Mouse (Mus musculus) heart, embryonic 13.5 days (tissue): ENCODE results near the gene Gpr88. TPM values are rescaled to one million over a fixed set of nuclear protein-coding genes. Genes with fewer than 3 reads are reported as not detected.

Experiments used
- ATAC-seq: fragments of 200-750 bp; cut with Nextera tagmentation; 2 replicates; pipeline ENCODE4 v1.8.0; 2017; ENCODE audit warnings: moderate TSS enrichment; ENCODE audit not compliant: insufficient number of reproducible peaks, low FRiP score, low TSS enrichment; ENCODE audit errors: extremely low read depth
- H3K27ac ChIP-seq: fragments of 300-500 bp; sonication (generic); replicated peaks from 2 replicates; pipeline ENCODE4 v1.5.1; 2015; ENCODE audit warnings: moderate library complexity, mild to moderate bottlenecking, inconsistent platforms
- H3K27me3 ChIP-seq: fragments of 300-500 bp; sonication (generic); replicated peaks from 2 replicates; pipeline ENCODE4 v1.6.1; 2015; ENCODE audit warnings: mild to moderate bottlenecking, inconsistent platforms
- H3K36me3 ChIP-seq: fragments of 300-500 bp; sonication (generic); 2 replicates; pipeline ENCODE4 v1.6.1; 2015; ENCODE audit warnings: mild to moderate bottlenecking, inconsistent platforms
- H3K4me1 ChIP-seq: fragments of 300-500 bp; sonication (generic); 2 replicates; pipeline ENCODE4 v1.6.1; 2015; ENCODE audit warnings: inconsistent platforms
- H3K4me2 ChIP-seq: fragments of 300-500 bp; sonication (generic); 2 replicates; pipeline ENCODE4 v1.6.1; 2015; ENCODE audit warnings: inconsistent platforms, mild to moderate bottlenecking, moderate library complexity
- H3K4me3 ChIP-seq: fragments of 300-500 bp; sonication (generic); 2 replicates; pipeline ENCODE4 v1.5.1; 2015; ENCODE audit warnings: moderate library complexity, mild to moderate bottlenecking, inconsistent platforms
- H3K9ac ChIP-seq: fragments of 300-500 bp; sonication (generic); 2 replicates; pipeline ENCODE4 v1.6.1; 2015; ENCODE audit warnings: inconsistent platforms, mild to moderate bottlenecking, moderate library complexity
- H3K9me3 ChIP-seq: fragments of 300-500 bp; sonication (generic); 2 replicates; pipeline ENCODE4 v1.6.1; 2016; ENCODE audit warnings: inconsistent platforms
- WGBS: fragments of 180-500 bp; shearing (Covaris S2); methylation state at CpG from one replicate; pipeline ENCODE4 v1.1.7; 2015; ENCODE audit warnings: mixed read lengths; 5-methylcytosine and 5-hydroxymethylcytosine counted together
- polyA plus RNA-seq: library from polyadenylated mRNA; unstranded; fragments of >200 nt; fragmentation: Nextera tagmentation; extraction: Ambion mirVana; gene quantifications from 2 replicates; pipeline ENCODE4 v1.2.1, GENCODE M21; 2015

Gpr88 gene
- polyA plus RNA-seq, 1 experiment from 2014 or later: 0.39 TPM

DNA sequence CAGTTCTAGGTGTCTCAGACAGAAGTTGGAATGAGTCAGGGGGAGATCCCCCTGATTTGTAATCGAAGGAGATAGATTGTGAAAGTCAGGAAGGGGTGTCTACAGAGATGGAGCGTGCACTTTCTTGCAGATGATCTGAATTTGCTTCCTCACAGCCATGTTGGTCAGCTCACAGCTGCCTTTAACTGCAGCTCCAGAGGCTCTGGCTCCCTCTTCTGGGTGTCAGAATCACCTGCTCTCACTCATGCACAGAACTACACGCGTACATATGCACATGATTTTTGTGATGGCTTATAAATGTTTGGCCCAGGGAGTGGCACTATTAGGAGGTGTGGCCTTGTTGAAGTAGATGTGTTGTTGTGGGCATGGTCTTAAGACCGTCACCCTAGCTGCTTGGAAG lies 15.8 kb downstream of the Gpr88 start:
- Histone ChIP-seq H3K9me3 (0 out of 2 replicates have a peak, but pooled peaks cover 3% of the 10 kb centered on the region), H3K4me1 (no peaks in the 10 kb centered on the region), H3K36me3 (no peaks in the 10 kb centered on the region), H3K27ac (no peak overlapping the region), H3K27me3 (no peaks in the 10 kb centered on the region), H3K4me3 (no peak overlapping the region), H3K9ac (no peak overlapping the region), H3K4me2 (no peak overlapping the region)
- no peak for ATAC-seq
- WGBS: 83% methylated on average over 5 of the region's 5 CpGs

- 68% methylated on average over 4 of the region's 4 CpGs for WGBS
- Histone ChIP-seq H3K27ac (no peak overlapping the region), H3K4me3 (no peak overlapping the region), H3K9ac (no peak overlapping the region), H3K27me3 (no peaks in the 10 kb centered on the region), H3K9me3 (0 out of 2 replicates have a peak, but pooled peaks cover 3% of the 10 kb centered on the region), H3K4me1 (no peaks in the 10 kb centered on the region), H3K4me2 (no peak overlapping the region), H3K36me3 (no peaks in the 10 kb centered on the region)
- no peak for ATAC-seq
These were observed 16.4 kb downstream of the Gpr88 start for GRCm38 (mm10) chr3:116236856-116237255.

DNA sequence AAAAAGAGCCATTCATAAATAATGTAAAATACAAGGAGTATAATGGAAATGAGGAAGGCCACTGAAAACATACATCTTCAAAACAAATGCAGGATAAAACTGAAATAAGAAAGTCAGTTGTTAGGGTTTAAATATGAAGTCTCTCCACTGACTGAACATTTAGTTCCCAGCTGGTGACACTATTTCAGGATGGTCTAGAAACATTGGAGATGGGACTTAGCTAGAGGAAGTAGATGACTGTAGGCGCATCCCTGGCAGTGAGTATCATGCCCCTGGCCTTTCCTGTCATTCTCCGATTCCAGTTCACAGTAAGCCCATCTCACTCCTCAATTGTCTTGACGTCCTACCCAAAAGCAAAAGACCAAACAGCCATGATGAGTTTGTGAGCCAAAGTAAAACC lies 19.8 kb downstream of the Gpr88 start:
- Histone ChIP-seq H3K27me3 (no peaks in the 10 kb centered on the region), H3K4me1 (peaks cover 5% of the 10 kb centered on the region; the same call in 1 of the 2 replicates), H3K27ac (no peak overlapping the region), H3K4me3 (no peak overlapping the region), H3K9me3 (0 out of 2 replicates have a peak, but pooled peaks cover 3% of the 10 kb centered on the region), H3K36me3 (no peaks in the 10 kb centered on the region), H3K4me2 (no peak overlapping the region), H3K9ac (no peak overlapping the region)
- WGBS: 76% methylated on average over 3 of the region's 3 CpGs
- no peak for ATAC-seq

GRCm38 (mm10) chr3:116232763-116233162 lies 20.5 kb downstream of the Gpr88 start:
- Histone ChIP-seq H3K27me3 (no peaks in the 10 kb centered on the region), H3K36me3 (no peaks in the 10 kb centered on the region), H3K4me2 (no peak overlapping the region), H3K27ac (no peak overlapping the region), H3K9ac (no peak overlapping the region), H3K9me3 (0 out of 2 replicates have a peak, but pooled peaks cover 3% of the 10 kb centered on the region), H3K4me3 (no peak overlapping the region), H3K4me1 (peaks cover 8% of the 10 kb centered on the region; the same call in 1 of the 2 replicates)
- ATAC-seq: no peak
- 77% methylated on average over 5 of the region's 5 CpGs for WGBS

DNA sequence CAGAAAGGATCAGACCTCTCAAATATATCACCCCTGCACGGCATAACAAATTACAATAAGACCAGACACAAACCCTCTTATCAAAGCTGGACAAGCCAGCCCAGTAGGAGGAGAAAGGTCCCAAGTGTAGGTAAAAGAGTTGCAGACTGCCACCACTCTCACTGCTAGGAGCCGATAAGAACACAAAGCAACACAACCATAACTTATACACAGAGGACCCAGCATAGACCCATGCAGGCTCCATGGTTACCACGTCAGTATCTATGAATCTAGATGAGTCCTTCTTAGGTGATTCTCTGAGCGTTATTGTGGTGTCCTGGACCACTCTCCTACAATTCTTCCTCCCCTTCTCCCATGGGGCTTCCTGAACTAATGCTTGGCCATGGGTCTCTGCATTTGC lies 24.0 kb downstream of the Gpr88 start:
- no peak for ATAC-seq

GRCm38 (mm10) chr3:116228360-116229245 lies 24.7 kb downstream of the Gpr88 start:
- no peak for ATAC-seq
- H3K27me3 ChIP-seq: no peaks in the 10 kb centered on the region
- H3K4me3 ChIP-seq: no peak overlapping the region
- WGBS: 64% methylated on average over 11 of the region's 11 CpGs
- no peak overlapping the region for H3K27ac ChIP-seq
- no peak overlapping the region for H3K9ac ChIP-seq
- no peaks in the 10 kb centered on the region for H3K9me3 ChIP-seq
- no peak overlapping the region for H3K4me2 ChIP-seq
- peaks cover 8% of the 10 kb centered on the region; the same call in 1 of the 2 replicates for H3K4me1 ChIP-seq
- H3K36me3 ChIP-seq: no peaks in the 10 kb centered on the region

More for the DNA sequence above, 24.0 kb downstream of the Gpr88 start:
- 60% methylated on average over 4 of the region's 4 CpGs for WGBS
- no peak overlapping the region for H3K27ac ChIP-seq
- H3K4me3 ChIP-seq: no peak overlapping the region
- H3K36me3 ChIP-seq: no peaks in the 10 kb centered on the region
- no peaks in the 10 kb centered on the region for H3K9me3 ChIP-seq
- no peaks in the 10 kb centered on the region for H3K27me3 ChIP-seq
- no peak overlapping the region for H3K4me2 ChIP-seq
- peaks cover 8% of the 10 kb centered on the region; the same call in 1 of the 2 replicates for H3K4me1 ChIP-seq
- H3K9ac ChIP-seq: no peak overlapping the region

DNA sequence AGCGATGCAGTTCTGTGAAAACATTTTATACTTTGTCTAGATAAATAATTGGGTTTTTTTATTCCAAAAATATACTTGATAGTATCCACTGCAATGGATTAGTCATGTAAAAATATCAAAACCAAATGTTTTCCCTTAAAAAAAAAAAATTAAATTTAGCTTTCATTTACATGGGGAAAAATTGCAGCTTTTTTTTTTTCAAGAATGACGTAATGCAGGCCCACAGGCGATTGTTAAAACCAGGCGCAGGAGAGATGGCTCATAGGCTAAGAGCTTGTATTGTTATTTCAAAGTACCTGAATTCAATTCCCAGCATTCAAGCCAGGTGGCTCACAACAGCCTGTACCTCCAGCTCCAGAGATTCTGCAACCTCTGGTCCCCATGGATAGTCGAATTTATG lies 25.9 kb downstream of the Gpr88 start:
- H3K9ac ChIP-seq: no peak overlapping the region
- no peaks in the 10 kb centered on the region for H3K36me3 ChIP-seq
- H3K4me2 ChIP-seq: no peak overlapping the region
- peaks cover 13% of the 10 kb centered on the region; the same call in 1 of the 2 replicates for H3K4me1 ChIP-seq
- no peaks in the 10 kb centered on the region for H3K27me3 ChIP-seq
- WGBS: 75% methylated on average over 5 of the region's 5 CpGs
- H3K27ac ChIP-seq: no peak overlapping the region
- no peak for ATAC-seq
- no peak overlapping the region for H3K4me3 ChIP-seq
- H3K9me3 ChIP-seq: no peaks in the 10 kb centered on the region

- Histone ChIP-seq H3K36me3 (no peaks in the 10 kb centered on the region), H3K27ac (no peak overlapping the region), H3K4me1 (peaks cover 16% of the 10 kb centered on the region; the same call in 1 of the 2 replicates), H3K9me3 (no peaks in the 10 kb centered on the region), H3K4me2 (no peak overlapping the region), H3K9ac (no peak overlapping the region), H3K27me3 (no peaks in the 10 kb centered on the region), H3K4me3 (no peak overlapping the region)
- 79% methylated on average over 6 of the region's 6 CpGs for WGBS
- ATAC-seq: no peak
These were observed 26.4 kb downstream of the Gpr88 start for GRCm38 (mm10) chr3:116226915-116227314.

DNA sequence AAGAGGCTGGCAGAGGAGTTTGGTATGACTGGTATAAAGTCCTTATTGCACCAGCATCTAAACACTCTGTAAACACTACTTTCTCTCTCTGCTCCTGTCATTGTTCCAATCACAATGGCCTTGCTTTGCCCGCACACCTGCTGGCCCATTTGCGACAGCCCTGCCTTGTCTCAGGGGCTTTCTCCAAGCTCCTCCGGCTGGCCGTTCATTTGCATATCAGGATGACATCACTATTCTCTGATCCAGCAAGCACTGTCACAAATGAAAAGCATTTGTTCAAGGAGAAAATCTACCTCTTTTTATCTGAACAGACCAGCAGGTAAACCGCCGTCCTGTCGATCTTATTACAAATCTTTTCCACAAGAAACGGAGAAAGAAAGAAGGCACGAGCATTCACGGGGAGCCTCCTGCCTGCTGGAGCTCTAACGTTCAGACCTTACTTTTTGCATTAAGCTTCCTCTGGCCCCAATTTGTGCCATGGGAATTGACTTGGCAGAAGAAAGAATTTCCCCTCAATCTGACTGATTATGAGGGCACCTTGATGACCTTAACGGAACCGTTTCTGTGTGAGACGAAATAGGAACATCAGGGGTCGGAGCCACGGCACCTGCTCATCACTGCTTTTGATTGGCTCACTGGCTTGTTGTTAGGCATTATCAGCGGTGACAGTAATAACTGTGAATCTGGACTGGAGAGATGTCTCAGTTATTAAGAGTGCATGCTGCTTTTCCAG lies 30.6 kb downstream of the Gpr88 start:
- no peaks in the 10 kb centered on the region for H3K27me3 ChIP-seq
- ATAC-seq: no peak
- H3K9ac ChIP-seq: peak overlapping the region; percentile 44
- no peak overlapping the region for H3K27ac ChIP-seq
- WGBS: 28% methylated on average over 17 of the region's 17 CpGs
- H3K4me1 ChIP-seq: peaks cover 21% of the 10 kb centered on the region; the same call in 1 of the 2 replicates
- peak overlapping the region; percentile 41 for H3K4me3 ChIP-seq
- H3K9me3 ChIP-seq: no peaks in the 10 kb centered on the region
- H3K4me2 ChIP-seq: peak overlapping the region; percentile 58
- H3K36me3 ChIP-seq: no peaks in the 10 kb centered on the region

DNA sequence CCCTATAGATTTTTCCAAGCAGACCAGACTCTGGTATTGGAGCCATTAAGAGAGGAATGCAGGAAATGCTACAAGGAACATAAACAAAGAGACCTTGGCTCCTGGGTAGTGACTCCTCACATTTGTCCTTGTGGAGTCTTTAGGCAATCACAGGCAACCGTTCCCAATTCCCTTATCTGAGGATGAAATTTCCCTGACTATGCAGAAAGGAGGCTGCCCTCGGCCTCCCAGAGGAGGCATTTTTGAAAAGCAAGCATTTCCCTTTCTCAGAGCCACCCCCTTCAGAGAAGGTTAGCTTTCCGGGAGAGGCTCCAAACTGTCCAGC lies 31.7 kb downstream of the Gpr88 start:
- no peak for ATAC-seq
- no peak overlapping the region for H3K9ac ChIP-seq
- no peaks in the 10 kb centered on the region for H3K36me3 ChIP-seq
- 24% methylated on average over 3 of the region's 3 CpGs for WGBS
- no peaks in the 10 kb centered on the region for H3K27me3 ChIP-seq
- H3K4me1 ChIP-seq: peaks cover 21% of the 10 kb centered on the region; the same call in 1 of the 2 replicates
- H3K4me3 ChIP-seq: no peak overlapping the region
- H3K9me3 ChIP-seq: no peaks in the 10 kb centered on the region
- no peak overlapping the region for H3K4me2 ChIP-seq
- H3K27ac ChIP-seq: no peak overlapping the region

- WGBS: 53% methylated on average over 6 of the region's 6 CpGs
- Histone ChIP-seq H3K36me3 (no peaks in the 10 kb centered on the region), H3K4me3 (no peak overlapping the region), H3K27me3 (no peaks in the 10 kb centered on the region), H3K9ac (no peak overlapping the region), H3K4me1 (peaks cover 21% of the 10 kb centered on the region; the same call in 1 of the 2 replicates), H3K9me3 (no peaks in the 10 kb centered on the region), H3K27ac (no peak overlapping the region), H3K4me2 (no peak overlapping the region)
- ATAC-seq: no peak
These were observed 32.2 kb downstream of the Gpr88 start for GRCm38 (mm10) chr3:116220980-116221685.
